Mouse (Mus musculus): Measurements from ENCODE around the gene Gm20509. TPM values are rescaled to one million over a fixed set of nuclear protein-coding genes. Genes with fewer than 3 reads are reported as not detected.

Gene Gm20509
- total RNA-seq, 1 experiment, result not detected

- H3K4me3 ChIP-seq (ENCODE audit: insufficient read depth in 1 of 2, low read depth in 1 of 2, low read length in 2 of 2, poor library complexity in 1 of 2, severe bottlenecking in 1 of 2), result no peak overlapping the region
- TF ChIP-seq CHD2 (IDR thresholded peaks at IDR 0.05; ENCODE audit: low read depth, low read length) (no peak), ZNF384 (IDR thresholded peaks at IDR 0.05; ENCODE audit: low read depth, low read length) (no peak), ZC3H11A (IDR thresholded peaks at IDR 0.05; ENCODE audit: borderline replicate concordance, low read depth, low read length) (0 out of 2 replicates have a peak, but pooled peaks have one; percentile 28)
- no peak overlapping the region for H3K9ac ChIP-seq (ENCODE audit: insufficient read depth, low read depth, low read length, poor library complexity, severe bottlenecking)
- DNase-seq (ENCODE audit: low read depth, low spot score), result peak; percentile 21
- no peak overlapping the region for H3K27ac ChIP-seq (ENCODE audit: insufficient read depth, low read depth, low read length, poor library complexity, severe bottlenecking)
- H3K9me3 ChIP-seq (ENCODE audit: control insufficient read depth, insufficient read depth, low read depth, low read length), result no peaks in the 10 kb centered on the region
- in situ Hi-C loops (cut with MboI; ENCODE audit: low sequenced_read_pairs in 2 of 2, unreplicated experiment in 2 of 2), result no loop called here
- peaks cover 0 to 5% of the 10 kb centered on the region in 2 experiments; a peak in 1 of 4 replicates for H3K4me1 ChIP-seq (ENCODE audit: control insufficient read depth in 2 of 2, insufficient read depth in 2 of 2, low read length in 2 of 2, poor library complexity in 1 of 2)
- H3K36me3 ChIP-seq (ENCODE audit: control insufficient read depth, insufficient read depth, low read length, poor library complexity, severe bottlenecking), result no peaks in the 10 kb centered on the region
Measured at GRCm38 (mm10) chr9:73159265-73159664, 57.0 kb downstream of the Gm20509 start.

- no peak overlapping the region for H3K27ac ChIP-seq (ENCODE audit: insufficient read depth, low read depth, low read length, poor library complexity, severe bottlenecking)
- H3K36me3 ChIP-seq (ENCODE audit: control insufficient read depth, insufficient read depth, low read length, poor library complexity, severe bottlenecking), result no peaks in the 10 kb centered on the region
- H3K4me1 ChIP-seq (ENCODE audit: control insufficient read depth in 2 of 2, insufficient read depth in 2 of 2, low read length in 2 of 2, poor library complexity in 1 of 2), result peaks cover 0 to 4% of the 10 kb centered on the region in 2 experiments; a peak in 1 of 4 replicates
- peak overlapping the region in 1 of 2 experiments; percentile 39; a peak in 2 of 4 replicates for H3K4me3 ChIP-seq (ENCODE audit: insufficient read depth in 1 of 2, low read depth in 1 of 2, low read length in 2 of 2, poor library complexity in 1 of 2, severe bottlenecking in 1 of 2)
- no peak overlapping the region for H3K9ac ChIP-seq (ENCODE audit: insufficient read depth, low read depth, low read length, poor library complexity, severe bottlenecking)
- DNase-seq (ENCODE audit: low read depth, low spot score), result peak; percentile 92
- H3K9me3 ChIP-seq (ENCODE audit: control insufficient read depth, insufficient read depth, low read depth, low read length), result no peaks in the 10 kb centered on the region
- TF ChIP-seq CHD2 (IDR thresholded peaks at IDR 0.05; ENCODE audit: low read depth, low read length) (no peak), ZNF384 (IDR thresholded peaks at IDR 0.05; ENCODE audit: low read depth, low read length) (no peak), HCFC1 (IDR thresholded peaks at IDR 0.05; ENCODE audit: borderline replicate concordance, insufficient read depth, low read length) (no peak), MAFK (IDR thresholded peaks at IDR 0.05; ENCODE audit: insufficient read depth, low read depth, low read length) (no peak), ZC3H11A (IDR thresholded peaks at IDR 0.05; ENCODE audit: borderline replicate concordance, low read depth, low read length) (peak; percentile 44; the same call in 1 of the 2 replicates)
- in situ Hi-C loops (cut with MboI; ENCODE audit: low sequenced_read_pairs in 2 of 2, unreplicated experiment in 2 of 2), result no loop called here
Measured at GRCm38 (mm10) chr9:73162571-73163333, 60.5 kb downstream of the Gm20509 start.

DNA sequence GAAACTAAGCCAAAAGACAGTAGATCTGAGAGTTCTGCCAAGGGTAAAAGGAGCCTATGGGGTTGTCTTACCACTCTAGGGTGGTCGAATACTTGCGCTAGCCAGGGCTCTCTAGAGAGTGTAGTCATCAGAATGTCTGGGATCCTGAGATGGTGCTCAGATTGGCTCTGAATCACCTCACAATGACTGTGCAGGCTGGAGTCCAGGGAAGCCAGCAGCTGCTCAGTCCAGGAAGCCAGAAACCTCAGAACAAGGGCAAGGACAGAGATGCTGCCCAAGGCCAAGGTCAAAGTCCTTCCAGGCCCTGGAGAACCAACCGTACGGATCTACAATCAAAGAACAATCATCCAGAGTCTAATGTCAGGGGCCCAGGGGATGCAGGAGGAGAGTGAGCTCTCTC is 63.4 kb downstream of the Gm20509 start:
- DNase-seq (ENCODE audit: low read depth, low spot score), result no peak
- Histone ChIP-seq H3K4me1 (ENCODE audit: control insufficient read depth in 2 of 2, insufficient read depth in 2 of 2, low read length in 2 of 2, poor library complexity in 1 of 2) (no peaks in the 10 kb centered on the region), H3K27ac (ENCODE audit: insufficient read depth, low read depth, low read length, poor library complexity, severe bottlenecking) (no peak overlapping the region), H3K9ac (ENCODE audit: insufficient read depth, low read depth, low read length, poor library complexity, severe bottlenecking) (no peak overlapping the region), H3K9me3 (ENCODE audit: control insufficient read depth, insufficient read depth, low read depth, low read length) (no peaks in the 10 kb centered on the region), H3K36me3 (ENCODE audit: control insufficient read depth, insufficient read depth, low read length, poor library complexity, severe bottlenecking) (no peaks in the 10 kb centered on the region), H3K4me3 (ENCODE audit: insufficient read depth in 1 of 2, low read depth in 1 of 2, low read length in 2 of 2, poor library complexity in 1 of 2, severe bottlenecking in 1 of 2) (no peak overlapping the region)
- TF ChIP-seq CHD2 (IDR thresholded peaks at IDR 0.05; ENCODE audit: low read depth, low read length) (no peak), HCFC1 (IDR thresholded peaks at IDR 0.05; ENCODE audit: borderline replicate concordance, insufficient read depth, low read length) (no peak), MAFK (IDR thresholded peaks at IDR 0.05; ENCODE audit: insufficient read depth, low read depth, low read length) (no peak), ZNF384 (IDR thresholded peaks at IDR 0.05; ENCODE audit: low read depth, low read length) (no peak), ZC3H11A (IDR thresholded peaks at IDR 0.05; ENCODE audit: borderline replicate concordance, low read depth, low read length) (no peak)
- in situ Hi-C loops (cut with MboI; ENCODE audit: low sequenced_read_pairs in 2 of 2, unreplicated experiment in 2 of 2), result no loop called here

Other genes starting within 250 kb of the Gm20509 start
- gene Pygo1, start 176.8 kb upstream of the Gm20509 start, total RNA-seq (2012; rRNA removed), result 0.42 and 0.58 TPM in 2 replicates
- gene Dyx1c1, start 143.7 kb upstream of the Gm20509 start, total RNA-seq (2012; rRNA removed), result 1.2 and 1.4 TPM in 2 replicates
- 0.04 TPM in 1 of 2 replicates, not detected in the other for gene Gm44503, start 143.6 kb upstream of the Gm20509 start, total RNA-seq (2012; rRNA removed)
- gene Ccpg1os, start 117.1 kb upstream of the Gm20509 start, total RNA-seq (2012; rRNA removed), result 5.1 and 7.1 TPM in 2 replicates
- 31.3 and 45.2 TPM in 2 replicates for gene Ccpg1, start 117.0 kb upstream of the Gm20509 start, total RNA-seq (2012; rRNA removed)
- gene Pigb, start 62.1 kb upstream of the Gm20509 start, total RNA-seq (2012; rRNA removed), result 14.9 and 18.0 TPM in 2 replicates
- gene Rab27a, start 57.6 kb upstream of the Gm20509 start, total RNA-seq (2012; rRNA removed), result 4.6 and 7.5 TPM in 2 replicates
- 19.9 and 48.1 TPM in 2 replicates for gene Khdc3, start 634 bp upstream of the Gm20509 start, total RNA-seq (2012; rRNA removed)
- 115 and 147 TPM in 2 replicates for gene Rsl24d1, start 11.0 kb downstream of the Gm20509 start, total RNA-seq (2012; rRNA removed)